15 mouse cellular contexts compared by ENCODE assay signal in the genomic region with DNA sequence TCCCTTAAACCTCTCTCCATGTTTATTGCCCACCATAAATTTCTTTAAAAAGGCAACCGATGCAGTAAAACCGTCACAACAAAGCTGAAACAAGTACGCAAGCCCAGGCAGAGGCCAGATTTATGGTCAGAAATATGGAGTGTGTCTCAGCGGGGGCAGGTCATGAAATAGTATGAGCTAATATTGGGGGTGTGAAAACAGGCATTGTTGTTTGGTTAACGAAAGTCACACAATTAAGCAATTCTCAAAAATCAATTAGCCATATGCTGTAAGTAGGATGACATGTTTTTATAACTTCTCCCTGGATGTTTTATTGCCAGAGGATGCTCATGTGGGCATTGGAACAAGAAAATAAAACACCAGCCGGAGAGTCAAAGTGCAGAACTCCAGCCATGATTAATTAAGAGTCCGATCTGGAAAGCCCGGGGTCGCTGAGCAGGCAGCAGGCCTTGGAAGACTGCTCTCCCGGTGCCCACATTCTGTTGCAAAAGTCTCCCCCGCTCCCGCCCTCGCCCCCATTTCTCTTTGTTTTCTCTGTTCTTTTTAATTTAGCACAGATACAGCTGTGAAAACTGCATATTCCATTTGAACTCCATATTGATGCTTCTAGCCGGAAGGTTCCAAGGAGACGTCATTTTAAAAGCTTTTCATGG.
DNase-seq lines count a peak whose midpoint lies in the region; ATAC-seq and TF ChIP-seq lines count a peak whose summit lies in the region.
"Had no signal": no experiment of that assay in that cellular context is flagged by ENCODE, and none has a peak within 500 bp of the region (broad histone marks: within the 10 kb centered on the region; RNA-seq: fewer than 3 reads in every experiment).

No protein-coding gene starts in this region.

- no peak overlapping the region for H3K27ac ChIP-seq in heart, embryonic 10.5 days
- peak overlapping the region; percentile 85 for H3K27ac ChIP-seq in layer of hippocampus, adult 2 months
- H3K27ac ChIP-seq in neural tube, embryonic 15.5 days (replicated peaks), result 0 out of 2 replicates have a peak overlapping the region, but pooled peaks have one; percentile 7
- H3K27ac ChIP-seq in hindbrain, embryonic 12.5 days, result no peak overlapping the region; the same call in 1 of the 2 replicates
- H3K27ac ChIP-seq: embryonic facial prominence, embryonic 13.5 days; liver, embryonic 13.5 days; macrophage had no signal

- no peaks in the 10 kb centered on the region for H3K36me3 ChIP-seq in heart, embryonic 10.5 days
- H3K36me3 ChIP-seq in neural tube, embryonic 15.5 days, result no peaks in the 10 kb centered on the region
- H3K36me3 ChIP-seq in hindbrain, embryonic 12.5 days, result no peaks in the 10 kb centered on the region
- H3K36me3 ChIP-seq: embryonic facial prominence, embryonic 13.5 days; liver, embryonic 13.5 days had no signal

- peak; percentile 68; the same call in 1 of the 2 replicates for ATAC-seq in neural tube, embryonic 15.5 days (ENCODE audit: low FRiP score)
- ATAC-seq in hindbrain, embryonic 12.5 days (ENCODE audit: low FRiP score), result no peak
- ATAC-seq: forebrain, embryonic 14.5 days had no signal

- H3K9me3 ChIP-seq in heart, embryonic 10.5 days, result no peaks in the 10 kb centered on the region
- H3K9me3 ChIP-seq in neural tube, embryonic 15.5 days (replicated peaks), result no peaks in the 10 kb centered on the region
- H3K9me3 ChIP-seq in hindbrain, embryonic 12.5 days (replicated peaks), result no peaks in the 10 kb centered on the region
- H3K9me3 ChIP-seq: embryonic facial prominence, embryonic 13.5 days; liver, embryonic 13.5 days had no signal

- 0 out of 2 replicates have a peak, but pooled peaks cover 4% of the 10 kb centered on the region for H3K27me3 ChIP-seq in heart, embryonic 10.5 days (ENCODE audit: insufficient read depth, poor library complexity, severe bottlenecking)
- peaks cover 49% of the 10 kb centered on the region for H3K27me3 ChIP-seq in neural tube, embryonic 15.5 days (replicated peaks)
- no peaks in the 10 kb centered on the region; the same call in 1 of the 2 replicates for H3K27me3 ChIP-seq in hindbrain, embryonic 12.5 days
- H3K27me3 ChIP-seq: embryonic facial prominence, embryonic 13.5 days; liver, embryonic 13.5 days had no signal

- H3K4me3 ChIP-seq in heart, embryonic 10.5 days, result no peak overlapping the region
- no peak overlapping the region for H3K4me3 ChIP-seq in layer of hippocampus, adult 2 months
- no peak overlapping the region for H3K4me3 ChIP-seq in neural tube, embryonic 15.5 days (replicated peaks)
- H3K4me3 ChIP-seq in hindbrain, embryonic 12.5 days, result no peak overlapping the region
- H3K4me3 ChIP-seq: embryonic facial prominence, embryonic 13.5 days; liver, embryonic 13.5 days had no signal

- peak overlapping the region; percentile 19; the same call in 1 of the 2 replicates for H3K4me2 ChIP-seq in neural tube, embryonic 15.5 days
- no peak overlapping the region for H3K4me2 ChIP-seq in hindbrain, embryonic 12.5 days (replicated peaks)
- H3K4me2 ChIP-seq: embryonic facial prominence, embryonic 13.5 days; liver, embryonic 13.5 days had no signal

- DNase-seq in heart, embryonic 10.5 days (ENCODE audit: low spot score), result peak; percentile 38
- DNase-seq in heart, adult 9 months (ENCODE audit: low spot score in 2 of 2), result no peak
- DNase-seq in layer of hippocampus, adult 2 months (ENCODE audit: low spot score in 2 of 2), result peak in 1 of 2 experiments; percentile 28
- no peak for DNase-seq in layer of hippocampus, postnatal 25 days (ENCODE audit: extremely low spot score in 1 of 2, low spot score in 1 of 2)
- peak; percentile 21 for DNase-seq in layer of hippocampus, adult 9-10 months (ENCODE audit: low spot score)
- DNase-seq in frontal cortex, postnatal 36 days (ENCODE audit: low spot score in 2 of 2), result no peak
- DNase-seq: adrenal gland, postnatal 36 days; cerebellum, adult 18-20 months; gastrocnemius, postnatal 36 days; liver, embryonic 13.5 days had no signal

- H3K9ac ChIP-seq in neural tube, embryonic 15.5 days (replicated peaks), result no peak overlapping the region
- H3K9ac ChIP-seq in hindbrain, embryonic 12.5 days, result no peak overlapping the region
- H3K9ac ChIP-seq: embryonic facial prominence, embryonic 13.5 days; liver, embryonic 13.5 days had no signal

- peaks cover 9% of the 10 kb centered on the region; the same call in 1 of the 2 replicates for H3K4me1 ChIP-seq in heart, embryonic 10.5 days
- peaks cover 27% of the 10 kb centered on the region for H3K4me1 ChIP-seq in neural tube, embryonic 15.5 days
- peaks cover 6% of the 10 kb centered on the region; the same call in 1 of the 2 replicates for H3K4me1 ChIP-seq in hindbrain, embryonic 12.5 days
- H3K4me1 ChIP-seq: liver, embryonic 13.5 days had no signal

- WGBS in heart, embryonic 10.5 days, result 84% methylated on average over 15 of the region's 15 CpGs
- WGBS in neural tube, embryonic 15.5 days, result 8% methylated on average over 15 of the region's 15 CpGs
- WGBS in hindbrain, embryonic 12.5 days, result 59% methylated on average over 15 of the region's 15 CpGs

- TF ChIP-seq CTCF in layer of hippocampus, adult 2 months (conservative IDR thresholded peaks at IDR 0.05), result no peak

Comparison
In these comparisons a context has a peak if more than half of its experiments do, and no peak if none do; other contexts are left out.
1. DNase-seq: peak in heart, embryonic 10.5 days (single experiment) and layer of hippocampus, adult 9-10 months (single experiment); none in heart, adult 9 months (0 of 2), layer of hippocampus, postnatal 25 days (0 of 2) and frontal cortex, postnatal 36 days (0 of 2).
2. H3K27ac ChIP-seq: peak in layer of hippocampus, adult 2 months (single experiment) and neural tube, embryonic 15.5 days (single experiment); none in heart, embryonic 10.5 days (single experiment) and hindbrain, embryonic 12.5 days (single experiment).